In genomic region chr11:117018410-117018809, GRCm38 (mm10) we compare ENCODE assay signal across 8 mouse cellular contexts.
A peak's percentile ranks its signal among the peaks of the same experiment; 100 is the strongest.
DNase-seq lines count a peak whose midpoint lies in the region; ATAC-seq lines count a peak whose summit lies in the region.

No protein-coding gene starts in this region.

- no peaks in the 10 kb centered on the region for H3K27me3 ChIP-seq in forebrain, embryonic 16.5 days (replicated peaks; ENCODE audit: control insufficient read depth, insufficient read depth, low read length)
- 0 out of 2 replicates have a peak, but pooled peaks cover 7% of the 10 kb centered on the region for H3K27me3 ChIP-seq in lung, embryonic 15.5 days

- no peak overlapping the region for H3K4me3 ChIP-seq in forebrain, embryonic 16.5 days (replicated peaks; ENCODE audit: low read length)
- H3K4me3 ChIP-seq in lung, embryonic 15.5 days: no peak overlapping the region

- DNase-seq in ES-CJ7 (ENCODE audit: low read depth, low spot score): peak; percentile 95
- peak; percentile 40 to 49 for DNase-seq in heart, postnatal 36 days
- DNase-seq in layer of hippocampus, adult 8-10 months (ENCODE audit: low spot score in 2 of 2): peak; percentile 86
- peak; percentile 66 for DNase-seq in ovary, postnatal 36 days (ENCODE audit: low spot score)
- peak; percentile 78 to 83 for DNase-seq in thymus, postnatal 36 days

- intact Hi-C loops in heart, postnatal 36 days (cut with DNase I): loop anchor here (1.0 kb wide), 1 partner anchor 100 kb away; the partner anchor contains the start of gene Mgat5b

- 2% methylated on average over 8 of the region's 8 CpGs for WGBS in forebrain, embryonic 16.5 days
- WGBS in lung, embryonic 15.5 days: 2% methylated on average over 8 of the region's 8 CpGs

- peak; percentile 70; the same call in 1 of the 2 replicates for ATAC-seq in cerebellum, adult (ENCODE audit: insufficient number of reproducible peaks, low FRiP score, low TSS enrichment)
- peak; percentile 94 for ATAC-seq in forebrain, embryonic 16.5 days
- ATAC-seq in lung, embryonic 15.5 days (ENCODE audit: borderline replicate concordance, extremely low read depth, low FRiP score, low TSS enrichment): peak; percentile 81

- H3K36me3 ChIP-seq in forebrain, embryonic 16.5 days (ENCODE audit: control insufficient read depth, insufficient read depth): no peaks in the 10 kb centered on the region
- no peaks in the 10 kb centered on the region for H3K36me3 ChIP-seq in lung, embryonic 15.5 days

- H3K4me2 ChIP-seq in forebrain, embryonic 16.5 days (ENCODE audit: low read length): peak overlapping the region; percentile 16
- H3K4me2 ChIP-seq in lung, embryonic 15.5 days: peak overlapping the region; percentile 10

- H3K9me3 ChIP-seq in forebrain, embryonic 16.5 days (ENCODE audit: control insufficient read depth, low read length): peaks cover under 1% of the 10 kb centered on the region
- H3K9me3 ChIP-seq in lung, embryonic 15.5 days: no peaks in the 10 kb centered on the region; the same call in 1 of the 2 replicates

- peak overlapping the region; percentile 47; the same call in 1 of the 2 replicates for H3K27ac ChIP-seq in forebrain, embryonic 16.5 days (ENCODE audit: low read length)
- no peak overlapping the region for H3K27ac ChIP-seq in lung, embryonic 15.5 days

- H3K9ac ChIP-seq in forebrain, embryonic 16.5 days (replicated peaks; ENCODE audit: low read depth, low read length): no peak overlapping the region
- no peak overlapping the region for H3K9ac ChIP-seq in lung, embryonic 15.5 days

- peaks cover 14% of the 10 kb centered on the region for H3K4me1 ChIP-seq in forebrain, embryonic 16.5 days (replicated peaks; ENCODE audit: control insufficient read depth, insufficient read depth, low read length)
- peaks cover 6% of the 10 kb centered on the region; the same call in 1 of the 2 replicates for H3K4me1 ChIP-seq in lung, embryonic 15.5 days

Comparison
In these comparisons a context has a peak if more than half of its experiments do, and no peak if none do; other contexts are left out.
1. DNase-seq: peak in every context shown above with its lines; median percentile 95 in ES-CJ7; 86 in layer of hippocampus, adult 8-10 months; 80 in thymus, postnatal 36 days; 66 in ovary, postnatal 36 days; 44 in heart, postnatal 36 days.